Mouse (Mus musculus) E14TG2a.4 (cell line): ENCODE measurements around the gene Pdzd7.

Experiments
- CTCF ChIP-seq: conservative IDR thresholded peaks from 2 replicates; pipeline ENCODE4 v1.5.1; 2014; ENCODE audit warnings: low read length
- POU5F1 ChIP-seq: IDR thresholded peaks from 2 replicates; pipeline ENCODE4 v1.6.1; 2014; ENCODE audit warnings: low read length, borderline replicate concordance

DNA sequence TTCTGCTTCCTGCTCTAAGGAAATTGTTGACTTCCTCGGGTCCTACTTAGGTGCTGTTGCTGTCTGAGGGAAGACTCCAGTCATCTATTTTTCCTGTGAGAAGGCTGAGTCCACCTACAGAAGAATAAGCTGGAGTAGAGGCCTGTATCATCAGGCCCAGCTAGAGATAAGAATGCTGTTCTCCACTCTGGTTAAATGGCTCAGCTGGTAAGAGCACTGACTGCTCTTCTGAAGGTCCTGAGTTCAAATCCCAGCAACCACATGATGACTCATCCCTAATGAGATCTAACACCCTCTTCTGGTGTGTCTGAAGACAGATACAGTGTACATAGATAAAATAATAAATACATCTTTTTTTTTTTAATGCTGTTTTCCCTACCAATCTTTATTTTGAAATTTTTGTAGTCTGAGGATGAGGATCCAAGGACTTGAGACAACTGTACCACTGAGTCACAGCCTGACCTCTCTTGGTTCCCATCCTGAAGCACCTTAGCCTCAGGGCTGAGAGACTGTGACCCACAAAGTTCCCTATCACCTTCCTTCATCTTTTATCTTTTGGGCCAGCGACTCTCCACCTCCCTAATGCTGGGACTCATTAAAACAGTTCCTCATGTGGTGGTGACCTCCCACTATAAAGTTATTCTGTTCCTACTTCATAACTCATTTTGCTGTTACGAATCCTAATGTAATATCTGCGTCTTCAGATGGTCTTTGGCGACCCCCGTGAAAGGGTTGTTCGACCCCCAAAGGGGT lies 22.4 kb upstream of the Pdzd7 start:
- TF ChIP-seq CTCF: no peak
- no peak for TF ChIP-seq POU5F1
